Mouse (Mus musculus): ENCODE measurements around the gene Astn2.

- TF ChIP-seq POLR2A (IDR thresholded peaks at IDR 0.05; ENCODE audit: extremely low read depth, insufficient read depth, low read length) (no peak), CTCF (IDR thresholded peaks at IDR 0.05; ENCODE audit: low read depth, low read length) (no peak)
These were observed 173.7 kb downstream of the Astn2 start for GRCm38 (mm10) chr4:66230735-66231134.

Data from liver, adult 2 months (tissue).